Mouse (Mus musculus) kidney, adult 11 months (tissue): ENCODE data around the gene A830018L16Rik.
"Not testable (repeated sequence)": the region's sequence is repeated elsewhere in the genome, so short reads cannot be mapped to it uniquely, and the experiment has no call there.

Experiments
- DNase-seq: peaks from one replicate; pipeline ENCODE4 v3.0.0; 2022

The A830018L16Rik gene

DNA sequence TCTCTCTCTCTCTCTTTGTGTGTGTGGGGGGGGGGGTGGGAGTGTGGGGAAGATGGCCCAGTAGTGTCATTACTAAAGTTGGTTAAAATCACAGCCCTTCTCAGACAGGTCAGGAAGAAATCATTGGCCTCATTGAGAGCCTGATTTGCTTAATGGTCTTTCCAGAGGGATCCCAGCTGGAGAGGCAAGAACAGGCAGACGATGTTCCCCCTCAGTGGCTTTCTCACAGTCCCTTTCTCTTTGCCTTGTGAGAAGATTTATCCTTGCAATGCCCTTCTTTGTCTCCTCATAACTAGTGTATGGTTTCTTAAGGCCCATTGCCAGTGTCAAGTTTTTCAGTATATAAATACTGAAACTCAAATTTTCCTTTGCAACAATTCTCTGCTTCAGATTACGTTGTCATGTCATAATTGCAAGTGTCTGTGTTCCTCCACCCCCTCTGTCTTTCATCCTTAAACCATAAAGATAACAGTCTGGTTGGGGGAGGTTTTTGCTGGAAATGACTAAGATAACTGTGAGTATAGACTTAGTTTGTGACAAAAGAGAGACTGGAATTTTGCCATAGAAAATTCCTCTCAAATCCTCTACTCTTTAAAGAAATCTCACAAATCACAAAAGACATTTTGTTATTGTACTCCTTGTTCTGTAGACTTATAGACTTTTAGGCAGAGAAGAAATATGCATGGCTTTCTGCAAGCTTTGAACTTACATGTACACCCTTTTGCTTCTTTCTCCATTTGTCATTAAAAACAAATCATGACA is 595.1 kb downstream of the A830018L16Rik start:
- no peak for DNase-seq

- no peak for DNase-seq
Measured at GRCm38 (mm10) chr1:12009551-12009846, 595.6 kb downstream of the A830018L16Rik start.

DNA sequence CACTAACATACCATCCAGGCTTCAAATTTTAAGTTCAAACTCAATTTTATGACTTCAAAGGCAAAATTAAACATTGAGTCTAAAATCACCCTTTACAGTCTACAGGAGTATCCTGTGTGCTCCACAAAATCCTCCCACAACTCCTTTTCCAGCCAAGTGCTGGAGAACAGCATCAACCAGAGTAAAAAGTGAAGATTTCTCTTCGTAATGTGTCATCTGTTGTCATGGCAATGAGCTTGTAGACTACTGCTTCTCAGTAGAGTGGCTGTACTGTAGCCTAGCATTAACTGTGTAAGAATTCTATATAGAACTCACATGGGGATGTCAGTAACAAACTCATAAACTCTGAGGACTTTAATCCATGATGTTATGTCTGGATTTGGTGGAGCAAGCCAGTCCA is 596.7 kb downstream of the A830018L16Rik start:
- no peak for DNase-seq

GRCm38 (mm10) chr1:12020646-12021045 is 606.7 kb downstream of the A830018L16Rik start:
- not testable (repeated sequence) for DNase-seq
